Mouse (Mus musculus): Measurements from ENCODE around the gene Qsox2. TPM values are rescaled to one million over a fixed set of nuclear protein-coding genes. Genes with fewer than 3 reads are reported as not detected.

Gene Qsox2
- polyA plus RNA-seq, 1 experiment: 7.0 TPM

GRCm38 (mm10) chr2:26266066-26266742 is 28.9 kb upstream of the Qsox2 start:
- no peak for DNase-seq (ENCODE audit: low read depth in 1 of 2, low spot score in 2 of 2)
- 77% methylated on average over 10 of the region's 10 CpGs for WGBS
- no peak for TF ChIP-seq CTCF (IDR thresholded peaks at IDR 0.05; ENCODE audit: extremely low read depth, insufficient read depth, insufficient read length, insufficient replicate concordance)
- no peak for TF ChIP-seq POLR2A (IDR thresholded peaks at IDR 0.05; ENCODE audit: low read depth, low read length)
- no peak overlapping the region for H3K4me3 ChIP-seq (ENCODE audit: extremely low read depth, insufficient read depth, insufficient read length)
- H3K27me3 ChIP-seq (ENCODE audit: control insufficient read depth, insufficient read depth, low read length): no peaks in the 10 kb centered on the region
- H3K36me3 ChIP-seq (ENCODE audit: control insufficient read depth, insufficient read depth, low read length): no peaks in the 10 kb centered on the region
- H3K4me1 ChIP-seq (ENCODE audit: control insufficient read depth, insufficient read depth, insufficient read length): no peaks in the 10 kb centered on the region
- no peak overlapping the region for H3K27ac ChIP-seq (ENCODE audit: insufficient read depth, low read length)

- no peak for TF ChIP-seq CTCF (IDR thresholded peaks at IDR 0.05; ENCODE audit: extremely low read depth, insufficient read depth, insufficient read length, insufficient replicate concordance)
- TF ChIP-seq POLR2A (IDR thresholded peaks at IDR 0.05; ENCODE audit: low read depth, low read length): no peak
- WGBS: 72% methylated on average over 2 of the region's 2 CpGs
- H3K27me3 ChIP-seq (ENCODE audit: control insufficient read depth, insufficient read depth, low read length): no peaks in the 10 kb centered on the region
These were observed 27.8 kb upstream of the Qsox2 start for GRCm38 (mm10) chr2:26265095-26265494.

GRCm38 (mm10) chr2:26264646-26265045 is 27.3 kb upstream of the Qsox2 start:
- no peak for DNase-seq (ENCODE audit: low read depth in 1 of 2, low spot score in 2 of 2)
- no peak overlapping the region for H3K4me3 ChIP-seq (ENCODE audit: extremely low read depth, insufficient read depth, insufficient read length)
- H3K27ac ChIP-seq (ENCODE audit: insufficient read depth, low read length): no peak overlapping the region
- H3K36me3 ChIP-seq (ENCODE audit: control insufficient read depth, insufficient read depth, low read length): no peaks in the 10 kb centered on the region
- no peaks in the 10 kb centered on the region for H3K27me3 ChIP-seq (ENCODE audit: control insufficient read depth, insufficient read depth, low read length)
- WGBS: 79% methylated on average over 4 of the region's 4 CpGs
- TF ChIP-seq POLR2A (IDR thresholded peaks at IDR 0.05; ENCODE audit: low read depth, low read length) (no peak), CTCF (IDR thresholded peaks at IDR 0.05; ENCODE audit: extremely low read depth, insufficient read depth, insufficient read length, insufficient replicate concordance) (no peak)
- H3K4me1 ChIP-seq (ENCODE audit: control insufficient read depth, insufficient read depth, insufficient read length): no peaks in the 10 kb centered on the region

More at GRCm38 (mm10) chr2:26265095-26265494, 27.8 kb upstream of the Qsox2 start:
- Histone ChIP-seq H3K36me3 (ENCODE audit: control insufficient read depth, insufficient read depth, low read length) (no peaks in the 10 kb centered on the region), H3K27ac (ENCODE audit: insufficient read depth, low read length) (no peak overlapping the region), H3K4me1 (ENCODE audit: control insufficient read depth, insufficient read depth, insufficient read length) (no peaks in the 10 kb centered on the region), H3K4me3 (ENCODE audit: extremely low read depth, insufficient read depth, insufficient read length) (no peak overlapping the region)
- DNase-seq (ENCODE audit: low read depth in 1 of 2, low spot score in 2 of 2): no peak

GRCm38 (mm10) chr2:26257315-26258096 is 20.2 kb upstream of the Qsox2 start:
- Histone ChIP-seq H3K27ac (ENCODE audit: insufficient read depth, low read length) (no peak overlapping the region), H3K27me3 (ENCODE audit: control insufficient read depth, insufficient read depth, low read length) (no peaks in the 10 kb centered on the region), H3K4me1 (ENCODE audit: control insufficient read depth, insufficient read depth, insufficient read length) (no peaks in the 10 kb centered on the region), H3K36me3 (ENCODE audit: control insufficient read depth, insufficient read depth, low read length) (no peaks in the 10 kb centered on the region), H3K4me3 (ENCODE audit: extremely low read depth, insufficient read depth, insufficient read length) (no peak overlapping the region)
- DNase-seq (ENCODE audit: low read depth in 1 of 2, low spot score in 2 of 2): no peak
- 88% methylated on average over 16 of the region's 16 CpGs for WGBS
- TF ChIP-seq POLR2A (IDR thresholded peaks at IDR 0.05; ENCODE audit: low read depth, low read length) (no peak), CTCF (IDR thresholded peaks at IDR 0.05; ENCODE audit: extremely low read depth, insufficient read depth, insufficient read length, insufficient replicate concordance) (no peak)

- no peak for DNase-seq (ENCODE audit: low read depth in 1 of 2, low spot score in 2 of 2)
- TF ChIP-seq POLR2A (IDR thresholded peaks at IDR 0.05; ENCODE audit: low read depth, low read length): no peak
- TF ChIP-seq CTCF (IDR thresholded peaks at IDR 0.05; ENCODE audit: extremely low read depth, insufficient read depth, insufficient read length, insufficient replicate concordance): no peak
- Histone ChIP-seq H3K4me3 (ENCODE audit: extremely low read depth, insufficient read depth, insufficient read length) (no peak overlapping the region), H3K27me3 (ENCODE audit: control insufficient read depth, insufficient read depth, low read length) (no peaks in the 10 kb centered on the region), H3K36me3 (ENCODE audit: control insufficient read depth, insufficient read depth, low read length) (no peaks in the 10 kb centered on the region), H3K27ac (ENCODE audit: insufficient read depth, low read length) (no peak overlapping the region), H3K4me1 (ENCODE audit: control insufficient read depth, insufficient read depth, insufficient read length) (no peaks in the 10 kb centered on the region)
- 79% methylated on average over 4 of the region's 4 CpGs for WGBS
These were observed 17.5 kb upstream of the Qsox2 start for GRCm38 (mm10) chr2:26254816-26255215.

GRCm38 (mm10) chr2:26252514-26253206 is 15.3 kb upstream of the Qsox2 start:
- DNase-seq (ENCODE audit: low read depth in 1 of 2, low spot score in 2 of 2): no peak
- 35% methylated on average over 8 of the region's 8 CpGs for WGBS
- no peaks in the 10 kb centered on the region for H3K36me3 ChIP-seq (ENCODE audit: control insufficient read depth, insufficient read depth, low read length)
- no peaks in the 10 kb centered on the region for H3K27me3 ChIP-seq (ENCODE audit: control insufficient read depth, insufficient read depth, low read length)
- H3K4me3 ChIP-seq (ENCODE audit: extremely low read depth, insufficient read depth, insufficient read length): no peak overlapping the region
- no peak for TF ChIP-seq POLR2A (IDR thresholded peaks at IDR 0.05; ENCODE audit: low read depth, low read length)
- no peaks in the 10 kb centered on the region for H3K4me1 ChIP-seq (ENCODE audit: control insufficient read depth, insufficient read depth, insufficient read length)
- no peak overlapping the region for H3K27ac ChIP-seq (ENCODE audit: insufficient read depth, low read length)

Data from spleen, adult 2 months (tissue).